Mouse (Mus musculus): Measurements from ENCODE around the gene Ugt2a2. TPM values are rescaled to one million over a fixed set of nuclear protein-coding genes. Genes with fewer than 3 reads are reported as not detected.
"Not testable (repeated sequence)": the region's sequence is repeated elsewhere in the genome, so short reads cannot be mapped to it uniquely, and the experiment has no call there.

The Ugt2a2 gene
- polyA plus RNA-seq, 1 experiment from 2014 or later = not detected

- no peak overlapping the region for H3K27ac ChIP-seq (ENCODE audit: low read depth, low read length)
- H3K4me1 ChIP-seq (ENCODE audit: control insufficient read depth, insufficient read depth, low read length) = no peaks in the 10 kb centered on the region
- no peak for ATAC-seq (ENCODE audit: low read depth)
- no peak overlapping the region for H3K4me3 ChIP-seq (ENCODE audit: low read depth, low read length)
- no peak overlapping the region for H3K4me2 ChIP-seq (ENCODE audit: low read depth, low read length)
- H3K9ac ChIP-seq (replicated peaks; ENCODE audit: low read depth, low read length) = no peak overlapping the region
- H3K36me3 ChIP-seq (ENCODE audit: control insufficient read depth, insufficient read depth, low read length) = no peaks in the 10 kb centered on the region
- H3K27me3 ChIP-seq (ENCODE audit: control insufficient read depth, insufficient read depth, low read length) = no peaks in the 10 kb centered on the region
- H3K9me3 ChIP-seq (ENCODE audit: control insufficient read depth, low read length) = no peaks in the 10 kb centered on the region
These were observed 24.4 kb downstream of the Ugt2a2 start for GRCm38 (mm10) chr5:87457701-87458100.

- no peaks in the 10 kb centered on the region for H3K27me3 ChIP-seq (ENCODE audit: control insufficient read depth, insufficient read depth, low read length)
- no peaks in the 10 kb centered on the region for H3K9me3 ChIP-seq (ENCODE audit: control insufficient read depth, low read length)
- no peak overlapping the region for H3K9ac ChIP-seq (replicated peaks; ENCODE audit: low read depth, low read length)
- 89% methylated on average over 3 of the region's 3 CpGs for WGBS
- H3K4me1 ChIP-seq (ENCODE audit: control insufficient read depth, insufficient read depth, low read length) = no peaks in the 10 kb centered on the region
- H3K4me2 ChIP-seq (ENCODE audit: low read depth, low read length) = no peak overlapping the region
- no peak overlapping the region for H3K27ac ChIP-seq (ENCODE audit: low read depth, low read length)
- H3K36me3 ChIP-seq (ENCODE audit: control insufficient read depth, insufficient read depth, low read length) = no peaks in the 10 kb centered on the region
- no peak for ATAC-seq (ENCODE audit: low read depth)
- H3K4me3 ChIP-seq (ENCODE audit: low read depth, low read length) = no peak overlapping the region
These were observed 25.7 kb downstream of the Ugt2a2 start for GRCm38 (mm10) chr5:87456216-87456850.

- Histone ChIP-seq H3K4me3 (ENCODE audit: low read depth, low read length) (no peak overlapping the region), H3K4me1 (ENCODE audit: control insufficient read depth, insufficient read depth, low read length) (no peaks in the 10 kb centered on the region), H3K36me3 (ENCODE audit: control insufficient read depth, insufficient read depth, low read length) (no peaks in the 10 kb centered on the region), H3K4me2 (ENCODE audit: low read depth, low read length) (no peak overlapping the region), H3K9ac (replicated peaks; ENCODE audit: low read depth, low read length) (no peak overlapping the region), H3K9me3 (ENCODE audit: control insufficient read depth, low read length) (no peaks in the 10 kb centered on the region), H3K27ac (ENCODE audit: low read depth, low read length) (no peak overlapping the region), H3K27me3 (ENCODE audit: control insufficient read depth, insufficient read depth, low read length) (no peaks in the 10 kb centered on the region)
- no peak for ATAC-seq (ENCODE audit: low read depth)
These were observed 26.5 kb downstream of the Ugt2a2 start for GRCm38 (mm10) chr5:87455519-87455918.

- H3K4me3 ChIP-seq (ENCODE audit: low read depth, low read length); H3K27ac ChIP-seq (ENCODE audit: low read depth, low read length); H3K4me1 ChIP-seq (ENCODE audit: control insufficient read depth, insufficient read depth, low read length); H3K4me2 ChIP-seq (ENCODE audit: low read depth, low read length); ATAC-seq (ENCODE audit: low read depth); H3K9ac ChIP-seq (replicated peaks; ENCODE audit: low read depth, low read length); H3K27me3 ChIP-seq (ENCODE audit: control insufficient read depth, insufficient read depth, low read length); H3K36me3 ChIP-seq (ENCODE audit: control insufficient read depth, insufficient read depth, low read length); H3K9me3 ChIP-seq (ENCODE audit: control insufficient read depth, low read length): not testable (repeated sequence)
- 69% methylated on average over 4 of the region's 5 CpGs for WGBS
These were observed 29.5 kb downstream of the Ugt2a2 start for GRCm38 (mm10) chr5:87452514-87452913.

- H3K27ac ChIP-seq (ENCODE audit: low read depth, low read length) = no peak overlapping the region
- no peaks in the 10 kb centered on the region for H3K36me3 ChIP-seq (ENCODE audit: control insufficient read depth, insufficient read depth, low read length)
- no peak overlapping the region for H3K4me2 ChIP-seq (ENCODE audit: low read depth, low read length)
- 45% methylated on average over 3 of the region's 3 CpGs for WGBS
- no peak for ATAC-seq (ENCODE audit: low read depth)
- no peaks in the 10 kb centered on the region for H3K9me3 ChIP-seq (ENCODE audit: control insufficient read depth, low read length)
- no peaks in the 10 kb centered on the region for H3K4me1 ChIP-seq (ENCODE audit: control insufficient read depth, insufficient read depth, low read length)
- H3K4me3 ChIP-seq (ENCODE audit: low read depth, low read length) = no peak overlapping the region
- no peaks in the 10 kb centered on the region for H3K27me3 ChIP-seq (ENCODE audit: control insufficient read depth, insufficient read depth, low read length)
- H3K9ac ChIP-seq (replicated peaks; ENCODE audit: low read depth, low read length) = no peak overlapping the region
These were observed 45.8 kb downstream of the Ugt2a2 start for GRCm38 (mm10) chr5:87436264-87436663.

GRCm38 (mm10) chr5:87425676-87426075 lies 56.4 kb downstream of the Ugt2a2 start:
- Histone ChIP-seq H3K27ac (ENCODE audit: low read depth, low read length) (no peak overlapping the region), H3K9ac (replicated peaks; ENCODE audit: low read depth, low read length) (no peak overlapping the region), H3K4me2 (ENCODE audit: low read depth, low read length) (no peak overlapping the region), H3K4me3 (ENCODE audit: low read depth, low read length) (no peak overlapping the region), H3K4me1 (ENCODE audit: control insufficient read depth, insufficient read depth, low read length) (no peaks in the 10 kb centered on the region), H3K36me3 (ENCODE audit: control insufficient read depth, insufficient read depth, low read length) (no peaks in the 10 kb centered on the region), H3K27me3 (ENCODE audit: control insufficient read depth, insufficient read depth, low read length) (no peaks in the 10 kb centered on the region), H3K9me3 (ENCODE audit: control insufficient read depth, low read length) (no peaks in the 10 kb centered on the region)
- 87% methylated on average over 3 of the region's 3 CpGs for WGBS
- ATAC-seq (ENCODE audit: low read depth) = no peak

GRCm38 (mm10) chr5:87424041-87424440 lies 58.0 kb downstream of the Ugt2a2 start, which contains the start of gene Ugt2b38:
Ugt2b38 (minus strand) TSS chr5:87424203.
- H3K27ac ChIP-seq (ENCODE audit: low read depth, low read length); H3K27me3 ChIP-seq (ENCODE audit: control insufficient read depth, insufficient read depth, low read length); H3K4me2 ChIP-seq (ENCODE audit: low read depth, low read length); H3K4me3 ChIP-seq (ENCODE audit: low read depth, low read length); H3K9me3 ChIP-seq (ENCODE audit: control insufficient read depth, low read length); H3K36me3 ChIP-seq (ENCODE audit: control insufficient read depth, insufficient read depth, low read length); ATAC-seq (ENCODE audit: low read depth); H3K9ac ChIP-seq (replicated peaks; ENCODE audit: low read depth, low read length); H3K4me1 ChIP-seq (ENCODE audit: control insufficient read depth, insufficient read depth, low read length): not testable (repeated sequence)
- 82% methylated on average over 1 of the region's 2 CpGs for WGBS

Other genes starting within 250 kb of the Ugt2a2 start
- gene Ugt2b37, start 227.5 kb downstream of the Ugt2a2 start, polyA plus RNA-seq (2014; fragmentation: Nextera tagmentation; extraction: Ambion mirVana) = not detected in 2 replicates
- gene Ugt2a3, start 145.1 kb downstream of the Ugt2a2 start, polyA plus RNA-seq (2014; fragmentation: Nextera tagmentation; extraction: Ambion mirVana) = not detected in 2 replicates
- gene Ugt2b38, start 58.1 kb downstream of the Ugt2a2 start, polyA plus RNA-seq (2014; fragmentation: Nextera tagmentation; extraction: Ambion mirVana) = not detected in 2 replicates
- gene Gm43638, start 4.5 kb upstream of the Ugt2a2 start, polyA plus RNA-seq (2014; fragmentation: Nextera tagmentation; extraction: Ambion mirVana) = not detected in 2 replicates
- gene Ugt2a1, start 8.6 kb upstream of the Ugt2a2 start, polyA plus RNA-seq (2014; fragmentation: Nextera tagmentation; extraction: Ambion mirVana) = not detected in 2 replicates
- gene Sult1b1, start 55.9 kb upstream of the Ugt2a2 start, polyA plus RNA-seq (2014; fragmentation: Nextera tagmentation; extraction: Ambion mirVana) = not detected in 2 replicates
- not detected in 2 replicates for gene Sult1d1, start 86.8 kb upstream of the Ugt2a2 start, polyA plus RNA-seq (2014; fragmentation: Nextera tagmentation; extraction: Ambion mirVana)
- gene Sult1e1, start 109.3 kb upstream of the Ugt2a2 start, polyA plus RNA-seq (2014; fragmentation: Nextera tagmentation; extraction: Ambion mirVana) = not detected in 2 replicates
- not detected in 2 replicates for gene Csn1s1, start 183.9 kb upstream of the Ugt2a2 start, polyA plus RNA-seq (2014; fragmentation: Nextera tagmentation; extraction: Ambion mirVana)
- not detected in 2 replicates for gene Csn2, start 217.4 kb upstream of the Ugt2a2 start, polyA plus RNA-seq (2014; fragmentation: Nextera tagmentation; extraction: Ambion mirVana)

Data from neural tube, embryonic 14.5 days (tissue).